Mouse (Mus musculus) lung, embryonic 16.5 days (tissue): Measurements from ENCODE around the gene Tnn. TPM values are rescaled to one million over a fixed set of nuclear protein-coding genes. Genes with fewer than 3 reads are reported as not detected.
A peak's percentile ranks its signal among the peaks of the same experiment; 100 is the strongest.

Experiments
- ATAC-seq: fragments of 200-750 bp; cut with Nextera tagmentation; 2 replicates; pipeline ENCODE4 v1.8.0; 2017; ENCODE audit warnings: low read depth, mild to moderate bottlenecking, moderate library complexity
- H3K27ac ChIP-seq: fragments of 300-500 bp; sonication (generic); 2 replicates; pipeline ENCODE4 v1.5.1; 2014; ENCODE audit warnings: mild to moderate bottlenecking, control low read depth, low read length
- H3K27me3 ChIP-seq: fragments of 300-500 bp; sonication (generic); 2 replicates; pipeline ENCODE4 v1.6.1; 2014; ENCODE audit warnings: low read depth, low read length, mixed read lengths; ENCODE audit not compliant: control insufficient read depth, insufficient read depth
- H3K36me3 ChIP-seq: fragments of 300-500 bp; sonication (generic); 2 replicates; pipeline ENCODE4 v1.6.1; 2014; ENCODE audit warnings: low read length; ENCODE audit not compliant: control insufficient read depth, insufficient read depth
- H3K4me1 ChIP-seq: fragments of 300-500 bp; sonication (generic); replicated peaks from 2 replicates; pipeline ENCODE4 v1.6.1; 2014; ENCODE audit warnings: low read length, mixed read lengths; ENCODE audit not compliant: control insufficient read depth, insufficient read depth
- H3K4me2 ChIP-seq: fragments of 300-500 bp; sonication (generic); 2 replicates; pipeline ENCODE4 v1.6.1; 2014; ENCODE audit warnings: low read depth, low read length, control low read depth
- H3K4me3 ChIP-seq: fragments of 300-500 bp; sonication (generic); 2 replicates; pipeline ENCODE4 v1.5.1; 2014; ENCODE audit warnings: mild to moderate bottlenecking, low read length, control low read depth
- H3K9ac ChIP-seq: fragments of 300-500 bp; sonication (generic); 2 replicates; pipeline ENCODE4 v1.6.1; 2014; ENCODE audit warnings: low read length, control low read depth
- H3K9me3 ChIP-seq: fragments of 300-500 bp; sonication (generic); 2 replicates; pipeline ENCODE4 v1.6.1; 2016; ENCODE audit warnings: low read length; ENCODE audit not compliant: control insufficient read depth
- WGBS: fragments of 180-500 bp; shearing (Covaris S2); extraction: QIAGEN DNeasy Blood & Tissue Kit; methylation state at CpG from one replicate; pipeline ENCODE4 v1.1.7; 2014; 5-methylcytosine and 5-hydroxymethylcytosine counted together
- polyA plus RNA-seq: library from polyadenylated mRNA; unstranded; fragments of >200 nt; fragmentation: Nextera tagmentation; extraction: Ambion mirVana; gene quantifications from 2 replicates; pipeline ENCODE4 v1.2.1, GENCODE M21; 2015

The Tnn gene
- polyA plus RNA-seq, 1 experiment from 2014 or later = 1.6 TPM

DNA sequence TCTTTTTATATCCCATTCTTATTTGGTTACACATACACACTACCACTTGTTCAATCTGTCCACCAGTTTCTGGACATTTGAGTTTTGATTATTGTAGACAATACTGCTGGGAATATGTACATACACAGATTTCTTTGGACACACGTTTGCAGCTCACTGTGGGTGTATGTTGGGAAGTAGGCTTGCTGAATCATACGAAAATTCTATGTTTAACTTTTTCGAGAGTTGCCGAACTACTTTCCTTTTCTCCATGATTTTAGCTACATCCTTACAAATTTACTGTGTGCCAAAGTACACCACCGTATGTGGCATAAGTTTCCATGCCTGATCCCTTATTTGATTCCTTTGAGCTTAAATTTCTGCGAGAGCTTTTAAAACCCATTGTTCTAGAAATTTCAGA is 102.5 kb downstream of the Tnn start:
- Histone ChIP-seq H3K9me3 (no peaks in the 10 kb centered on the region), H3K27me3 (no peaks in the 10 kb centered on the region), H3K36me3 (no peaks in the 10 kb centered on the region), H3K27ac (no peak overlapping the region), H3K9ac (no peak overlapping the region), H3K4me3 (no peak overlapping the region), H3K4me1 (peaks cover 25% of the 10 kb centered on the region), H3K4me2 (no peak overlapping the region)
- WGBS = 88% methylated on average over 6 of the region's 6 CpGs
- ATAC-seq = no peak

DNA sequence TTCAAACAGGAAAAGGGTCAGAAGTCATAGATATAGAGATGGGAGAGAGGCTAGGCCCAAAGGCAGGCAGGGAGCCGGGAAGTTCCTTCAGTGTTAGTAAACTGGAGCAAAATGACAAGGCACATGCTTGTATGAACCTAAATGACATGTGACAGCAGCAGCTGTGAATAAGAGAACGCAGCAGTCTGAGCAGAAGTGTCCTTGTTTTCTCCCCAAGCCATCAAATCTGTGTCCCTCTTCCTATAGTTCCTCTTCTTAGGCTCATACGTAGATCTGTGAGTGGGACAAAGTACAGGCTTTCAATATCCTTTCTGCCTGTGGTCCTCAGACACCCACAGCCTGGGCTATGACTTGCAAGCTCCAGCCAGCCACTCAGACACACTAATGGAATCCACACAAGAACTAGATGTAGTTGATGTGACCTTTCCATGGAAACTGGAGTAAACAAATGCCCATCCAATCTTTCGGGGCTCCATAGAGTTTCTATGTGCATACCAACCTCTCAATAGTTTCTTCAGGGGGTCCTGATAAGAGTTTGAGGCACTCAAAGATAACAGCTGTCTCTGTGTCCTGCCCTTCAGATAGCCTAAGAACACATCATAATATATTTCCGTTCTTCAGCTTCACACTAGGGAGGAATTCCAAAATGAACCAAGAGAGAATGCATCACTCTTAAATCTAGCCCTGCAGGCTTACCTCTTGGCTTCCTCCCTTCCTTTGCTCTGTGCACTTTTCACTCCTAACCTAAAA is 104.1 kb downstream of the Tnn start:
- H3K27ac ChIP-seq = peak overlapping the region; percentile 41; the same call in 1 of the 2 replicates
- no peaks in the 10 kb centered on the region for H3K36me3 ChIP-seq
- no peaks in the 10 kb centered on the region for H3K27me3 ChIP-seq
- H3K9me3 ChIP-seq = no peaks in the 10 kb centered on the region
- 29% methylated on average over 5 of the region's 5 CpGs for WGBS
- H3K4me2 ChIP-seq = no peak overlapping the region
- no peak overlapping the region for H3K4me3 ChIP-seq
- peak; percentile 34 for ATAC-seq
- H3K9ac ChIP-seq = no peak overlapping the region
- H3K4me1 ChIP-seq = peaks cover 26% of the 10 kb centered on the region

DNA sequence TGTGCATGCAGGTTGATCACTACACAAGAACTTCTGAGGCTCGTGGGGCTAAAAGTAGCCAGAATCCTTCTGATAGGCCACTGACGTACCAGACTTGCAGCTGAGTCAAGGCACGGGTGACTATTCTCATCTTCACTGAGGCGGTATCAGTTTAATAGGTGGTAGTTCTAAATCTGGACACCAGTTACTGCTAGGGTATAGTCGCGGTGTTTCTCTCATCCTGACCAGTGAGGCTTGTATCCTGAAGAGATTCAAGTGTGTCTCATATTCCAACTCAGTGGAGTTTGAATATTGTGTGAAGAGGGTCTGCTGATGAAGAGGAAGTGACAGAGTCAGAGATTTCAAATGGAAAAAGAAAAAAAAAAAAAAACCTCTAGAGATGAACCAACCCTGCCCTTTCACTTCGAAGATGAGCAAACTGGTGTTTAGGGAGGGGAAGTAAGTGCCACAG is 105.9 kb downstream of the Tnn start:
- 83% methylated on average over 7 of the region's 7 CpGs for WGBS
- no peak overlapping the region for H3K9ac ChIP-seq
- H3K4me1 ChIP-seq = peaks cover 30% of the 10 kb centered on the region
- H3K4me3 ChIP-seq = no peak overlapping the region
- H3K27me3 ChIP-seq = no peaks in the 10 kb centered on the region
- H3K4me2 ChIP-seq = no peak overlapping the region
- no peaks in the 10 kb centered on the region for H3K9me3 ChIP-seq
- no peak overlapping the region for H3K27ac ChIP-seq
- no peak for ATAC-seq
- no peaks in the 10 kb centered on the region for H3K36me3 ChIP-seq

DNA sequence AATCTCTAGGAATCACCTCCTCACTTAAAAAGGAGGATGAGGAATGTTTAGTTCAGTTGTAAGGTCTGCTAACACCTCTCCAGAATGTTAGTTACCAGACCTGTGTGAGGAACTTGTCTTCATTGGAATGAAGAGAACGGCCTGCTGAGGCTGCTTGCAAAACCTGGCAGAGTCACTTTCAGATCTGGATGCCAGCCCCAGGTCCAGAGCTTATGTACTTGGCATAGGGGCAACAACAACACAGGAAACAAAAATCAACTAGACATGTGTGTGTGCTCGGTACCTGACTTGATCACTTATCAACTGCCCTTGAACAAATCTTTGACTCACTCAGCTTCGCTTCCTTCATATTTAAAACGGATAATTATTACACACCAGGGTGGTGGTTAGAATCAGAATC is 106.6 kb downstream of the Tnn start:
- H3K27ac ChIP-seq = no peak overlapping the region
- 71% methylated on average over 4 of the region's 4 CpGs for WGBS

DNA sequence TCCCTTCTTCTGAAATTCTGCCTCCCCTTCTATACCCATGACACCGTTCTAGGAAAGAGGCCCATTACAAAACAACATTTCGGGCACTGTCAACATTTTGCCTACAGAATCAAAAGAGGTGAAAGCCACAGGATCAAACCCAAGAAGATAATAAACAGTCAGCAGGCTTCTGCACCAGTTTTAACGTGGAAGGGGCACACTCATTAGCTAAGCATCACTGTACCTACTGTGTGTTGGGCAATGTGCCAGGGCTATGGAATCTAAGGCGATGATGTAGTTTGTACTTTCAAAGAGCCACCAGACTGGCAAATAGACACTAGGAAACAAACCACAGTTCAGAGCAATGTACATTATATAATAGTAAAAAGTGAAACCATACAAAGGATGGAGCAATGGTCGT is 107.4 kb downstream of the Tnn start:
- no peaks in the 10 kb centered on the region for H3K9me3 ChIP-seq
- H3K4me1 ChIP-seq = peaks cover 30% of the 10 kb centered on the region
- no peaks in the 10 kb centered on the region for H3K36me3 ChIP-seq
- no peak overlapping the region for H3K9ac ChIP-seq
- no peak overlapping the region for H3K27ac ChIP-seq
- H3K4me2 ChIP-seq = peak overlapping the region; percentile 81
- WGBS = 75% methylated on average over 5 of the region's 5 CpGs
- peak overlapping the region; percentile 62; the same call in 1 of the 2 replicates for H3K4me3 ChIP-seq
- no peaks in the 10 kb centered on the region for H3K27me3 ChIP-seq
- no peak for ATAC-seq

More for the DNA sequence above, 106.6 kb downstream of the Tnn start:
- Histone ChIP-seq H3K9me3 (no peaks in the 10 kb centered on the region), H3K4me2 (peak overlapping the region; percentile 81), H3K4me3 (no peak overlapping the region), H3K4me1 (peaks cover 30% of the 10 kb centered on the region), H3K27me3 (no peaks in the 10 kb centered on the region), H3K36me3 (no peaks in the 10 kb centered on the region), H3K9ac (no peak overlapping the region)
- no peak for ATAC-seq

DNA sequence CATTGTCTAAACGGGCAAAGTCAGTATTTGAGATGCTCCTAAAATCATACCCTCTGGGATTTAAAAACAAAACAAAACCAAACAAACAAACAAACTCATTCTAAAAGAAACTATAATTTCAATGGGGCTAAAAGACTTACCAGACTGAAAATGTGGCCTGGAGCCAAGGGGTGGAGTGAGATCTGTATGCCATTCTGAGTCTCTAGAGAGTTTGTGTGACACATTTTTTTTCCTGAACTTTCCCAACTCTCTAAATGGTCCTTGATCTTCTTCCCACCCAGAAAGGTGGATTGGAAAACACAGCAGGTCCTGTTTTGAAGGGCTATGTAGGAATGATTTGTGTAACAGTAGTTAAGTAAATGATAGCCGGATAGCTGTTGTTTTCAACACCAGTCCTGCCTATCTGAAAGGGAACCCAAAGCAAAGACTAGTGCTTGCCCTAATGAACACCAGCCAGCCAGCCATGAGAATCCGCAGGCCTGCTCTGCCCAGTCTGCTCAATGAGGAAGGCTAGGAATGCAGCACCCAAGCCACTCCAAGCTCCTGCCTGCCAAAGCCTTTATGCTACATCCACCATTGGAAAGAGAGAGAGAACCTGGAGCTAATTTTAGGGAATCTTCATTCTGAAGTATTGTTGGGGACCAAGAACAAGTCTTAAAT is 108.2 kb downstream of the Tnn start:
- Histone ChIP-seq H3K4me2 (peak overlapping the region; percentile 81), H3K9me3 (no peaks in the 10 kb centered on the region), H3K27ac (peak overlapping the region; percentile 79), H3K9ac (peak overlapping the region; percentile 79), H3K4me3 (peak overlapping the region; percentile 62), H3K36me3 (no peaks in the 10 kb centered on the region), H3K27me3 (no peaks in the 10 kb centered on the region), H3K4me1 (peaks cover 34% of the 10 kb centered on the region)
- WGBS = 39% methylated on average over 3 of the region's 3 CpGs
- ATAC-seq = no peak

DNA sequence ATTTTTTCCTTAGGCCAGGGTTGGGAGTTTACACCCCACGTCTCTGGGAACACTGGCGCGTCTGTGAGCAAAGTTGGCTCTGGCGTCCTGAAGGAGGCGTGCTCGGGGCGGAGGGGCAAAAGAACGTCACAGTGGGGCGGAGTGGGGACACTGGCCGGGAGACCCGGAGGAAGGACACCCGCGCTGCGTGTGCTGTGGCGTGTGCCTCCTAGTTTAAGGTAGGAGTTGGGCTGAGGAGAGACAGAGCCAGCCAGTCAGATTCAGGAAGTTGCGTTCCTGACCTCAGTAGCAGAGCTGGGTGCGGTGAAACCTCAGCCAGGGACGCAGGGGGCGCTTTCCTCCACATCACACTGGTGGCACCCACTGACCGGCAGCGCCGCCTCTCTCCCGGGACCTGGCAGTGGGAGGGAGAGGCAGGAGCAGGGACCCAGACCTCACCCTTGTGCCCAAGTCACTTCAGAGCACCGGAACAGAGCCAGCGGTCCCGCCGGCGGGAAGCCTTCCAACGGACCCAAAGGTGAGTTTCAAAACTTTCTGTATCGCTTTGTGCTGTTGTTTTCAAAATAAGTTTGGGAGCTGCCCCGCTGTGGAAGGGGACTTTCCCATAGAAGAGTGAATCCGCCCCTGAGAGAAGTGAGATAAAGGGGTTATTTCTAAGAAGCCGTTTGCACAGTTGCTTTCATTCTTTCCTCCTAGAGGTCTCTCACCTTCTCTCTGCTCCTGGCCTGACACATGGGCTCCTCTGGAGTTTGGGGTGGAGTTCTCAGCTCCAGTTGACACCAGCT is 109.0 kb downstream of the Tnn start, which contains the start of gene 4930523C07Rik:
Gene 4930523C07Rik (plus strand): TSS at position 146 of the 785 bp plus-strand sequence.
- H3K4me3 ChIP-seq = peak within 1 kb of the TSS; percentile 62
- H3K27ac ChIP-seq = peak within 1 kb of the TSS; percentile 79
- H3K27me3 ChIP-seq = no peaks in the 10 kb centered on the region
- peak within 1 kb of the TSS; percentile 79 for H3K9ac ChIP-seq
- H3K4me1 ChIP-seq = peaks cover 32% of the 10 kb centered on the region
- ATAC-seq = peak; percentile 89
- no peaks in the 10 kb centered on the region for H3K36me3 ChIP-seq
- H3K9me3 ChIP-seq = no peaks in the 10 kb centered on the region
- WGBS = 1% methylated on average over 33 of the region's 33 CpGs
- H3K4me2 ChIP-seq = peak within 1 kb of the TSS; percentile 81

DNA sequence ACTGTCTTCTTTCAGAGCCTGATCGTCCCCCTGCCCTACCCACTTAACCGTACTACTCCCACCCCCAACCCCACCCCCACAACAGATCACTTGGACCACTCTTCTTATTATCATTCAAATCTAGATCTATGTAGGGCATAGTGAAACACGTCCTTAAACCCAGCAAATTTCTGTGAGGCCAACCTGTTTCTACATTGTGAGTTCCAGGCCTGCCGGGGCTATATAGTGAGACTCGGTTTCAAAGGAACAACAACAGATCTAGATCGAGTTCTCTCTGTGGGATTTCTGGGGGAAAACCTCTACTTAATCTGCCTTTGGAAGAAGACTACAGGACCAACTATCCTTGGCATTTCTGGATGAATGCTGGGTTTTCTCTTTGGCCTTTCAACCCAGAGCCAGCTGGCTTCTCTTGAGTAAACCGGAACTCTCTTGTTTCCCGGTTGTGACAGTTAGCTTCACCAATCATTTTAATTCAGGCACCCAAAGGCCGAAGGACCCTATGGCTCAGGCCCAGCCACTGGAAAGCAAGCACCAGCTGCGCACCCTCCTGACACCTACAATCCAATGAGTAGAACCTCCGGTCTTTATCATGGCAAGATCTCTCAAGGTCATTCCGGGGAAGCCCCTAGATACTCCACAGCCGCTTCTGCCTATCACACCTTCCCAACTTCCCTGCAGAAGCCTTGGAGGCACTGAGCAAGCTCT is 110.0 kb downstream of the Tnn start:
- H3K9ac ChIP-seq = peak overlapping the region; percentile 79

More for the DNA sequence above, 110.0 kb downstream of the Tnn start:
- Histone ChIP-seq H3K4me1 (peaks cover 26% of the 10 kb centered on the region), H3K4me2 (peak overlapping the region; percentile 81), H3K27ac (peak overlapping the region; percentile 79; the same call in 1 of the 2 replicates), H3K9me3 (no peaks in the 10 kb centered on the region), H3K4me3 (peak overlapping the region; percentile 62), H3K36me3 (no peaks in the 10 kb centered on the region), H3K27me3 (no peaks in the 10 kb centered on the region)
- ATAC-seq = peak; percentile 1; the same call in 1 of the 2 replicates
- WGBS = 74% methylated on average over 13 of the region's 13 CpGs
